Mouse (Mus musculus) myocyte (in vitro differentiated cells): ENCODE results near the gene Antxr1. TPM values are rescaled to one million over a fixed set of nuclear protein-coding genes. Genes with fewer than 3 reads are reported as not detected.
A peak's percentile ranks its signal among the peaks of the same experiment; 100 is the strongest.

Experiments used
- H3K27me3 ChIP-seq: one replicate; pipeline ENCODE4 v1.6.1; 2011; ENCODE audit not compliant: control insufficient read depth, insufficient read depth, insufficient read length
- H3K36me3 ChIP-seq: one replicate; pipeline ENCODE4 v1.6.1; 2011; ENCODE audit not compliant: control insufficient read depth, insufficient read depth
- H3K4me2 ChIP-seq: one replicate; pipeline ENCODE4 v1.6.1; 2011; ENCODE audit warnings: low read depth, control low read depth
- H3K4me3 ChIP-seq: one replicate; pipeline ENCODE4 v1.5.1; 2011; ENCODE audit warnings: mild to moderate bottlenecking, control low read depth, moderate library complexity
- H3K79me2 ChIP-seq: one replicate; pipeline ENCODE4 v1.6.1; 2011; ENCODE audit not compliant: control insufficient read depth, insufficient read depth
- H3ac ChIP-seq: one replicate; pipeline ENCODE4 v1.6.1; 2011; ENCODE audit not compliant: control insufficient read depth, insufficient read length
- CEBPB ChIP-seq: IDR thresholded peaks from 2 replicates; pipeline ENCODE4 v1.6.1; 2011; ENCODE audit warnings: mild to moderate bottlenecking, moderate library complexity; ENCODE audit not compliant: poor library complexity, insufficient read depth, severe bottlenecking
- E2F4 ChIP-seq: IDR thresholded peaks from one replicate; pipeline ENCODE4 v1.6.1; 2011; ENCODE audit warnings: mild to moderate bottlenecking, control low read depth, moderate library complexity; ENCODE audit not compliant: insufficient read depth
- MAX ChIP-seq: IDR thresholded peaks from one replicate; pipeline ENCODE4 v1.6.1; 2011; ENCODE audit warnings: low read depth, mild to moderate bottlenecking, control low read depth
- MYOD1 ChIP-seq, 3 experiments: IDR thresholded peaks; one replicate each; pipeline ENCODE4 v1.6.1; 2011; ENCODE audit warnings: control low read depth in 2 of 3, low read depth in 2 of 3, mild to moderate bottlenecking in 2 of 3, moderate library complexity in 1 of 3; ENCODE audit not compliant: insufficient read length in 2 of 3, control insufficient read depth in 1 of 3
- MYOG ChIP-seq, 3 experiments: IDR thresholded peaks; one replicate each; pipeline ENCODE4 v1.6.1; 2011; ENCODE audit warnings: control low read depth in 2 of 3, low read depth in 2 of 3, mild to moderate bottlenecking in 2 of 3; ENCODE audit not compliant: insufficient read length in 2 of 3, control insufficient read depth in 1 of 3, insufficient read depth in 1 of 3
- POLR2A ChIP-seq: IDR thresholded peaks from one replicate; pipeline ENCODE4 v1.6.1; 2011; ENCODE audit warnings: low read depth, mild to moderate bottlenecking, control low read depth, moderate library complexity; ENCODE audit not compliant: insufficient read length
- POLR2AphosphoS2 ChIP-seq: IDR thresholded peaks from one replicate; pipeline ENCODE4 v1.6.1; 2011; ENCODE audit warnings: low read depth, control low read depth; ENCODE audit not compliant: insufficient read length
- REST ChIP-seq: IDR thresholded peaks from one replicate; pipeline ENCODE4 v1.6.1; 2011; ENCODE audit warnings: mild to moderate bottlenecking, control low read depth, moderate library complexity; ENCODE audit not compliant: insufficient read depth, insufficient read length
- SRF ChIP-seq: IDR thresholded peaks from one replicate; pipeline ENCODE4 v1.6.1; 2011; ENCODE audit warnings: low read depth; ENCODE audit not compliant: control insufficient read depth, insufficient read length
- TCF12 ChIP-seq: IDR thresholded peaks from one replicate; pipeline ENCODE4 v1.6.1; 2011; ENCODE audit warnings: mild to moderate bottlenecking, control low read depth; ENCODE audit not compliant: poor library complexity, insufficient read depth, severe bottlenecking
- TCF3 ChIP-seq: IDR thresholded peaks from one replicate; pipeline ENCODE4 v1.6.1; 2011; ENCODE audit warnings: low read depth, control low read depth; ENCODE audit not compliant: insufficient read length
- USF1 ChIP-seq: IDR thresholded peaks from one replicate; pipeline ENCODE4 v1.6.1; 2011; ENCODE audit warnings: low read depth, mild to moderate bottlenecking, control low read depth, moderate library complexity
- polyA plus RNA-seq: library from polyadenylated mRNA; unstranded; fragments of >200 nt; fragmentation: generic; extraction: Trizol; gene quantifications from one replicate; pipeline ENCODE4 v1.2.1, GENCODE M21; 2012; ENCODE audit warnings: missing spikeins

The Antxr1 gene
- polyA plus RNA-seq, 1 experiment: 8.6 TPM

GRCm38 (mm10) chr6:87133520-87133919 is 202.1 kb downstream of the Antxr1 start:
- Histone ChIP-seq H3K4me3 (no peak overlapping the region), H3K4me2 (no peak overlapping the region), H3K79me2 (no peaks in the 10 kb centered on the region), H3K36me3 (no peaks in the 10 kb centered on the region), H3ac (no peak overlapping the region), H3K27me3 (no peaks in the 10 kb centered on the region)
- TF ChIP-seq E2F4 (no peak), MAX (no peak), CEBPB (no peak), TCF3 (no peak), TCF12 (no peak), USF1 (no peak), POLR2A (no peak), REST (no peak), POLR2AphosphoS2 (no peak), MYOD1 (IDR thresholded peaks at IDR 0.05; ENCODE audit: control insufficient read depth in 1 of 3, insufficient read length in 2 of 3, low read depth in 2 of 3) (no peak), MYOG (IDR thresholded peaks at IDR 0.05; ENCODE audit: control insufficient read depth in 1 of 3, insufficient read depth in 1 of 3, insufficient read length in 2 of 3, low read depth in 2 of 3) (no peak), SRF (no peak)

GRCm38 (mm10) chr6:87131078-87131477 is 204.5 kb downstream of the Antxr1 start:
- H3ac ChIP-seq: no peak overlapping the region
- H3K36me3 ChIP-seq: no peaks in the 10 kb centered on the region
- H3K79me2 ChIP-seq: no peaks in the 10 kb centered on the region
- H3K4me3 ChIP-seq: no peak overlapping the region
- H3K27me3 ChIP-seq: no peaks in the 10 kb centered on the region
- no peak overlapping the region for H3K4me2 ChIP-seq
- TF ChIP-seq POLR2AphosphoS2: no peak
- TF ChIP-seq CEBPB: no peak
- no peak for TF ChIP-seq TCF3
- TF ChIP-seq MAX: no peak
- TF ChIP-seq REST: no peak
- no peak for TF ChIP-seq SRF
- TF ChIP-seq E2F4: no peak
- no peak for TF ChIP-seq MYOG (IDR thresholded peaks at IDR 0.05; ENCODE audit: control insufficient read depth in 1 of 3, insufficient read depth in 1 of 3, insufficient read length in 2 of 3, low read depth in 2 of 3)
- TF ChIP-seq POLR2A: no peak
- no peak for TF ChIP-seq USF1
- TF ChIP-seq MYOD1 (IDR thresholded peaks at IDR 0.05; ENCODE audit: control insufficient read depth in 1 of 3, insufficient read length in 2 of 3, low read depth in 2 of 3): no peak

GRCm38 (mm10) chr6:87130628-87131027 is 205.0 kb downstream of the Antxr1 start:
- no peak overlapping the region for H3K4me3 ChIP-seq
- no peaks in the 10 kb centered on the region for H3K27me3 ChIP-seq
- H3ac ChIP-seq: no peak overlapping the region
- TF ChIP-seq SRF (no peak), TCF12 (no peak), CEBPB (no peak), USF1 (no peak), MYOD1 (IDR thresholded peaks at IDR 0.05; ENCODE audit: control insufficient read depth in 1 of 3, insufficient read length in 2 of 3, low read depth in 2 of 3) (no peak), MAX (no peak), TCF3 (no peak), REST (no peak)
- no peaks in the 10 kb centered on the region for H3K36me3 ChIP-seq
- H3K4me2 ChIP-seq: no peak overlapping the region
- H3K79me2 ChIP-seq: no peaks in the 10 kb centered on the region

- no peak for TF ChIP-seq TCF12
- TF ChIP-seq SRF: no peak
- no peak for TF ChIP-seq USF1
- no peak for TF ChIP-seq TCF3
- no peak for TF ChIP-seq POLR2AphosphoS2
- TF ChIP-seq MAX: no peak
- no peak for TF ChIP-seq MYOG (IDR thresholded peaks at IDR 0.05; ENCODE audit: control insufficient read depth in 1 of 3, insufficient read depth in 1 of 3, insufficient read length in 2 of 3, low read depth in 2 of 3)
- TF ChIP-seq CEBPB: no peak
- TF ChIP-seq POLR2A: no peak
- H3K36me3 ChIP-seq: no peaks in the 10 kb centered on the region
- no peaks in the 10 kb centered on the region for H3K79me2 ChIP-seq
- H3K27me3 ChIP-seq: no peaks in the 10 kb centered on the region
- no peak overlapping the region for H3K4me2 ChIP-seq
- H3K4me3 ChIP-seq: no peak overlapping the region
- no peak overlapping the region for H3ac ChIP-seq
Measured at GRCm38 (mm10) chr6:87129861-87130260, 205.8 kb downstream of the Antxr1 start.

- no peak overlapping the region for H3K4me2 ChIP-seq
- H3ac ChIP-seq: no peak overlapping the region
- no peaks in the 10 kb centered on the region for H3K79me2 ChIP-seq
- H3K4me3 ChIP-seq: no peak overlapping the region
- H3K27me3 ChIP-seq: no peaks in the 10 kb centered on the region
- H3K36me3 ChIP-seq: no peaks in the 10 kb centered on the region
- TF ChIP-seq CEBPB: no peak
- TF ChIP-seq USF1: peak; percentile 1
- no peak for TF ChIP-seq SRF
- TF ChIP-seq MYOD1 (IDR thresholded peaks at IDR 0.05; ENCODE audit: control insufficient read depth in 1 of 3, insufficient read length in 2 of 3, low read depth in 2 of 3): peak in 1 of 3 experiments; percentile 48
Measured at GRCm38 (mm10) chr6:87127049-87127753, 208.4 kb downstream of the Antxr1 start.
